Mouse (Mus musculus): ENCODE measurements around the gene Tmprss6.

DNA sequence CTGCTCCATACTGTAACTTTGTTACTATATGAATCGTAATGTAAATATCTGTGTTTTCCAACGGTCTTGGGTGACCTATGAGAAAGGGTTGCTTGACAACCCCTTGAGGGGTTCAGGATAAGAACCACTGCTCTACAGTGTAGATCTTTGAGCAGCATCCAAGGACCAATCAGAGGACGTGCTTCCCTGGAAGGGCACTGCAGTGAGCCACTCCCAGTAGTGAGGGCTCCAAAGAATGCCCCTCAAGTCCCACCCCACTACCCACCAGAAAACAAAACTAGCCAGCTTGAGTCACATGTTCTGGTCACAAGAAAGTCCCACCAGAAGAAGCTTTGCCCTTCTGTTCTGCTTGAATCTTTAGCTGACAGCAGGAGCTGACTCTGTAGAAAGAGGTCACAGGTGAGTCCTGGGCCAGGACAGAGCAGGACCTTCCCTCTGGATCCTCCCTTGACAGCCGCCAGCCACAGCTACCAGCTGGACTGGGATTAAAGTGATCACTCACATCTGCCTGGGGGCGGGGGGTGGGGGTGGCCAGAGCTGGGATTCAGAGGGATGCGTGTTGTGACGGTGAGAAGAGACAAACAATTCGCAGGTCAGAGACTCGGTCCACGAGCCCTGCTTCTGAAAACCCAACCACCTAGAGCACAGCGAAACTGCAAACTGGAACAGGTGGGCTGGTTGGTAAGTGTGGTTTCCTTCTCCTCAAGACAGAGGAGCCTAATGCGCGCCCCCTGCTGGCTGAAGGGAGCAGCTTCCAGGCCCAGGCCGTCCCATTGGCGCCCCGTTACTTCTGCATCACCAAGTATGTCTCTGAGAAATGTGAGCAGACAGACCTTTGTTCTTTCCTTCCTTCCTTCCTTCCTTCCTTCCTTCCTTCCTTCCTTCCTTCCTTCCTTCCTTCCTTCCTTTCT lies 46.1 kb downstream of the Tmprss6 start:
- TF ChIP-seq GATA1 (IDR thresholded peaks at IDR 0.05; ENCODE audit: borderline replicate concordance, low read length) (no peak), FLI1 (IDR thresholded peaks at IDR 0.05; ENCODE audit: low read length) (no peak)
